Mouse (Mus musculus): ENCODE results near the gene Pcsk2.

DNA sequence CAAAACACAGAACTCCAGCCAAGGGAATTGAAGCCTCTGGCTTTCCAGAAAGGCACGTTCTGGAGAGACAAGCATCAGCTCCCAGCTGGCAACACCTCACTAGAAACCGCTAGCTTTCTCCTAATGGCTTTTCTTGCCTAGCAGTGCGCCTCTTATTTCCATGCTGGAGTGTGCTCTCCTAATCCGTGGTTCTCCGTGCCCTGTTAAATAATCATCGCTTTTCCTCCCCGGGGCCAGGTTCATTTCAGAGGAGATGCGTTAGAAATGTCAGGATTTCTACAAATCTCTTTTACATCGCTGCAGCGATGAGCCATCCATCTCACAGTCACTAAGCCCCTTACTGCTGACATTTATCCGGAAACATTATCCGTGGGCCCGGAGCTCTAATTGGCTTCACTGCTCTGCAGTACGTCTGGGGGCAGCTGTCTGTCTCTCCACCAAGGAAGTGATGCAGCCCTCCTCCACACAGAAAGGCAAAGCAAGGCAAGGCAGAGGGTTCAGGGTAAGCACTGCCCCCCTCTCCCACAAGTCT is 150.1 kb downstream of the Pcsk2 start:
- TF ChIP-seq POLR2A (IDR thresholded peaks at IDR 0.05; ENCODE audit: insufficient read depth, low read depth, low read length) (no peak), CTCF (IDR thresholded peaks at IDR 0.05) (no peak)
